Mouse (Mus musculus): ENCODE data around the gene Akr1c18.
"Not testable (repeated sequence)": the region's sequence is repeated elsewhere in the genome, so short reads cannot be mapped to it uniquely, and the experiment has no call there.

Akr1c18 gene

DNA sequence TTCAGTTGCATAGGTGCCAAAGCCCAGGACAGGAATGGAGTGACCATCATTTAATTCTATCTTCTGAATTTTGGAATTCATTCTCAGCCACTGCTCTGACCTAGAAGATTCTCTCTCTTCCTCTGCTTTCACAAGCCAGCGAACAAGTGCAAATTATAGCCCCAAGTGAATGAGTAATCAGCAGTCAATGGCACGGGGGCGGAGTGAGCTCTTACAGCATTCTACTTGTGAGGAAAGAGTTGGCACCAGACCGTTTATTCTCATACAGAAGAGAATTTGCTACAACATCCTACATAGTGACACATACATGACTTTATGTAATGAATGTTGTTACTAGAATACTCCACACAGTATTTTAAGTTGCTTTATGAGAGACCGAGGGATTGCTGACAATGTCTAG lies at the start of gene Akr1c18:
Akr1c18 (minus strand) TSS at position 137 of the 400 bp plus-strand sequence.
- no peak for DNase-seq

DNA sequence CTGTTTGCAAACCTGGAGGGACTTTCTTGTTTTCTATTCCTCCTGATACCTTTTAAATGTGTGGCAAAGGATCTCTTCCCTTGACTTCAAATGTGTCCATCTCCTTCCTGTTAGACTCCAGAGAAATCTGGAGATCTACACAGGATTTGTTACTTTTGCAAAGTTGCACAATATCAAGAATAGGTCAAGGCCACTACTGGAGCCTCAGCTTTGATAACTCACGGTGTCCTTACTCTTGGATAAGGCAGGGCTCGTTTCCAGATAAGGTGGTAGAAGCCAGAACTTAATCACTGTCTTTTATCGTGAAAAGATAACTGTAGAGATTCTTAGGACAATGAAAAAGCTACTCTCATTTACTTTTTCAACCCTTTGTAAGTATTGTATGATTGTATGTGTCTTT lies 42.1 kb upstream of the Akr1c18 start:
- DNase-seq = no peak

DNA sequence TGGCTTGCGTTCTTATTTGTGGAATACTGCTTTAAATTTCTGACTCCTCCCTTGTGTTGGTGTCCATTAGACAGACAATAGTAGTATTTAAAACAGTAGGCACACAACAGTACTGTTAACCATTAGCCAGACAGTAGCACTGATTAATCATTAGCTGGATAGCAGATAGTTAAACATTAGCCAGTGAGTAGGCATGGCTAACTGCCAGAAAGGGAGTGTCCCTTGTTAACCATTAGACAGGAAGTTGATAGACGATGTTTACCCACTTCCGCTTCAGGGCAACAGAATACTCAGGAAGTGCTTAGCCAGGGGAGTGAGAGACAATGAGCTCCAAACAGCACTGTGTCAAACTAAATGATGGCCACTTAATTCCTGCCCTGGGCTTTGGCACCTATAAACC lies 40.5 kb upstream of the Akr1c18 start, which contains the start of gene Akr1c13:
Akr1c13 (plus strand) TSS at position 247 of the 400 bp plus-strand sequence.
- DNase-seq = no peak

DNA sequence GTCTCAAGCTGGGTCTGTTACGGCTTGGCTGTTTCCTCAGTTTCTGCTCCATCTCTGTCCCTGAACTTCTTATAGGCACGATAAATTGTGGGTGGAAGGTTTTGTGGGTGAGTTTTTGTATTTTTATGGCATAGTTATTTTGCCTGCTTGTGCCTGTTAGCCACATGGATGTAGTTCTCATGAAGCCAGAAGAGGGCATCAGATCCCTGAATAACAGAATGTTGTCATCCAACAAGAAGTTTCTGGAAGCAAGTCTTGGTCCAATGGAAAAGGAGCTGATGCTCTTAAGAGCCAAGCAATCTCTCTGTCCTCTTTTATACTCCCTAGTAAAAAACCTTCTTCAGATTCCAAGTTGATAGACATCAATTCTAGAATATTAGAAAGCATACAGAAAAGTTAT lies 37.7 kb upstream of the Akr1c18 start:
- DNase-seq = no peak

DNA sequence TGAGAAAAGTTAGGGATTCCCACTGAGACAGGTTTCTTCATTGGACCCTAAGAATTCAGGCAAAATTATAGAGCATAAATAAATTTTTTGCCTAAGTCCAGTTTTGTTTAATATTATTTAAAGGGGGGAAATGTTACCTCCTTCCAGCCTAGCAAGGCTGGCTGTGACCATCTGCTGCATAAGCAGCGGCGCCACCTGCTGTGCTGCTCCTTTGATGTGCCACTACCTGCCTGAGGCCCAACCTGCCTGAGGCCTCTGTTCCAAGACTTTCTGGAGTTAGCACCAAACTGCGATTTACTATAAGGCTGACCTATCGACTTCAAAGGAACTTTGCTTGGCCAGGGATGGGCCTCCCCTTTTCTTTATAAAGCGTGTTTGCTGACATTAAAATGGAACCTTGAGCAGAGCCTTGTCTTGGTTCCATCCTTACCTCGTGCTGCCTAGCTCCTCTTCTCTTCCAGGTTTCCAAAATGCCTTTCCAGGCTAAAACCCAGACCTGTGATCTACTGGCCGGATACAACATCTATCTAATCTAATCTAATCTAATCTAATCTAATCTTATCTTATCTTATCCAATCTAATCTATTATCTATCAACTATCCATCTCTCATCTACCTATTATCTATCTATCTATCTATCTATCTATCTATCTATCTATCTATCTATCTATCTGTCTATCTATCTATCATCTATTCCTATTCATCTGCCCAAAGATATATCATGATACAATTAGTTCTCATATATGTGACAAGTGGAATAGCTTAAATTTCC lies 36.4 kb upstream of the Akr1c18 start:
- not testable (repeated sequence) for DNase-seq

DNA sequence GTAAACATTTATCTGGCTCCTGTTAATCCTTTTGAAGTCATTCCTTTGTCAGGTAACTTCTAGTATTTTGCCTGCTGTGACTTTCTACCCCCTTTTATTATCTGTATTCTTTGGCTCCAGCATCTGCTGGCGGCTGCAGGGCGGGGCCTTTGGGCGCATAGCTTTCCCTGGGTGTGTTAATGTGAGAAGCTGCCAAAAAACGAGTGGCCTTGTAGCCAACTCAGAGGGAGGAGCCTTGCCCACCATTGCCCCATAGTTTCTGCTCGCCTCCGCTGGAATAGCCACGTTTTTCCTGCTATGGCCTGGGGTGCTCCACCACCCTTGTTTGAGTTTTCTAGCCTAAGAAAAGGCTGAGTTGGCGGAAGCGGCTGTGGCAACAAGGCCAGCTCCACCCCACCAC lies 32.7 kb upstream of the Akr1c18 start:
- DNase-seq = no peak

DNA sequence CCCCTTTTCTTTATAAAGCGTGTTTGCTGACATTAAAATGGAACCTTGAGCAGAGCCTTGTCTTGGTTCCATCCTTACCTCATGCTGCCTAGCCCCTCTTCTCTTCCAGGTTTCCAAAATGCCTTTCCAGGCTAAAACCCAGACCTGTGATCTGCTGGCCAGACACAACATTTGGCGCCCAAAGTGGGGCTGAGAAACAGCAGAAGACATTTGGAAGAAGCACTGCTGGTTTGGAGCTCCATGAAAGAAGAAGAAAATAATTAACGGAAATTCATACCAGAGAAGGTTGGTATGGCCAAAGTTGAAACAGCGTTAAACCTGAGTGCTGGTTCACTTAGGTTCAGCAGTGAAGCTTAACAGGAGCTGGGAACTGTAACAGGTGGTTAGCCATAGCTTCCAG lies 30.9 kb upstream of the Akr1c18 start:
- not testable (repeated sequence) for DNase-seq

DNA sequence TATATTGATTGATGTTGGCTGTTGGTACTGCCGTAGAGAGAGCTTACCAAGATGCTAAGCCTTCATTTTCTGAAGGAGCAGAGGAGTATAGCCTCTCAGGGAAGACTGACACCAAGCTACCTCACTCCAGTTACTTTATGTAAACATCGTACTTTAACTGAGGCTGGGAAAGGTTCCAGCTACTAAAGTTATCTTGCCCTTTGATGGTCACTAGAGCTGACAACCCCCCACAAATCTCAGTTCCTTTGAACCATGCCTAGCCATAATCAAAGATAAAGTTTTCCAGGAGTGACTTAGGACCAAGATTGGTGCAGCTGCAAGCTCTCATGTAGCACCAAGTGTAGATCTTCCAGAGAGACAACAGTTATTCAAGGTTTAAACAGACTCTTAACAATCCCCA lies 22.5 kb upstream of the Akr1c18 start:
- DNase-seq = no peak

DNA sequence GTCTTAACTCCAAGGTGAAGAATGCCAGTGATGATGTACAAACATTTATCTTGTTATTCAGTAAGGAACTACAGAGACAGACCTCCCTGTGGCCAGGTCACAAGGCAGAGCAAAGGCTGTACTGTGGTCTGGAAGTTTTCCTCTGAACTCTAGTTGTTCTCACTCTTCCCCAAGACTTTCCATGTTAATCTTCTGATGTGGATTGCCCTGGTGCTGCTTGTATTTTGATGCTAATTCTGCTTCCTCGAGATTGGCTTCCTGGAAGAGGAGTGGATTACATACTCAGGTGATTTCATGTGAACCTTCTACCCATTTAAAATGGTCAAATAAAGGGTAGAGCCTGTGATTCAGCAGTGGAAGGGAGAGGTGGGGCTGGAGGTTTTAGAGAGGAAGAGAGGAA lies 17.6 kb upstream of the Akr1c18 start:
- DNase-seq = no peak

DNA sequence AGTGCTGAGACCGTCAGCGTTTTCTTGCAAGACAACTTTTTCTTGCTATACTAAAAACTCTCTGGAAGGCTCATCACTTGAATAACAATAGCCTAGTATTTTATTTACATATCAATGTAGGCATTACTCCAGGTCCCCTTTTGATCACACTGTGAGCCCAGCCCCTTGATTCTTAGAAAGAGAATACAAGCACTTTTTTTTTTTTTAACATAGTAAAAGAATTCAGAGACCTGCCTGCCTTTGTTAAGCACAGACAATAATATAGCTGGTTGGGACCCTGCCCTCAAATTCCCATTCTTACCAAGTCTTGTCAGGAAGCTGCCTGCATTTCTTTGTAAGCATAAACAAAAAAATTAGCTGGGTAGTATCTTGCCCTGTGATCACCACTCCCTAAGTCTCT lies 4.8 kb upstream of the Akr1c18 start:
- no peak for DNase-seq

DNA sequence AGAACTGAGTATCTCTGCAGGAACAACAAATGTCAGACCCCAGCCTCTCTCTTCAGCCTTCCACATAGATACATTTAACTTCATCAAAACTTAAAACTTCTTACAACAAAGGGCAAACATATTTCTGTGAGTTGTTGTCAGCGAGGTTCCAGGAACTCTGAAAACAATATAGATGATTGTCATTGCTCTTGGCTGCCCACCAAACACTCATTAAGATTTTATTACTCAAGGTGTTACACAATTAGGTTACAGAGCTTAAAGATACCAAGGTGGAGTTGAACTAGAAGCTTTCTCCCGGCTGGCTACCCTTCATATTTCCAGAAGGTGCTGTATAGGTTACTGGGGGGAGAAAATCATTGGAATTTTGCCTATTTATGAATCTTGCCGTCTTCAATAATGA lies 3.1 kb upstream of the Akr1c18 start:
- DNase-seq = no peak

DNA sequence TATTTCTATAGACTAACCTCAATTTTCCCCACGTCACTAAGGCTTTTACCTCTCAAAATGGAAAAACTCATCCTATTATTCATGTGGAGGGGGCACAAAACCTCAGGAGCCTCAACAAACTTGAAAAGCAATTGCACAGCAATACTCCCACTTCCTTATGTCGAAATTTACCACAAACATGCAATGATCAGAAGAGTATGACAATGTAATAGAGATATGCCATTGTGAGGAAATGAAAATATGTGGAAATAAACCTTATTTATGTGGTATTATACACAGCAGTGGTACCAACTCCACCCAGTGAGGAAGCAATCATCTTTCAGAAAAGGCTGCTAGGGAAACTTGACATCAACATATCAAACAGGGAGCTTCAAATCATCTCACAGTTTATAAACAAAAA lies 2.5 kb upstream of the Akr1c18 start:
- no peak for DNase-seq

DNA sequence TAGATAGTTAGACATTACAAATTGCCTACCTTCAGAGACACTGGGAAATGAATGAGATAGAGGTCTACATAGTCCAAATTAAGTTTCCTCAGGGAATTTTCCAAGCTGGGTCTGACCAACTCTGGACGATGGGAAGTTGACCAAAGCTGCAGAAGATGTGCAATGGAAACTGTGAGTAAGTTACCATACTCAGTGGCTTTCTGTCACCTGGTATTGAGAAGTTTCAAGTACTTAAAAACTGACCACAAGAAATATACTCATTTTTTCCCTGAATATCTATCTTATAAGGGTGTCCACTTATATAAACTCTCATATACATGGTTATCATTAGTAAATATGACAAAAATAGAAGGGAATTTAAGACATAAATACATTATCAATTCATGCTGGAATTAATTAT lies 6.2 kb downstream of the Akr1c18 start:
- no peak for DNase-seq

DNA sequence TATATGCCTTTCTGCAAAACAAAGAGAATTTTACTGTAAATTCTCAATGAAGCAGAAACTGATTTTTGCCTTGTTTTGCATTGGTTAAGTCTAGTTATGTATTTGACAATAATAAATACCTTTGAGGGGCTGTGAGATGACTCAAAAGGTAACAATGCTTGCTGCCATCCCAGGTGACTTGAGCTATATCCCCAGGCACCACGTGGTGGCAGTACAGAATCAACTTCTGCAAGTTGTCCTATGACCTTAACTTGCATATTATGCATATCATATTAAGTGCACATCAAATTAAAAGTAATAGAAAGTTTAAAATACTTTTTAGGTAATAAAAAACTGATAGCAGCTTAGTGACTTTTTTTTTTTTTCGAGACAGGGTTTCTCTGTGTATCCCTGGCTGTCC lies 17.4 kb downstream of the Akr1c18 start:
- DNase-seq = no peak

DNA sequence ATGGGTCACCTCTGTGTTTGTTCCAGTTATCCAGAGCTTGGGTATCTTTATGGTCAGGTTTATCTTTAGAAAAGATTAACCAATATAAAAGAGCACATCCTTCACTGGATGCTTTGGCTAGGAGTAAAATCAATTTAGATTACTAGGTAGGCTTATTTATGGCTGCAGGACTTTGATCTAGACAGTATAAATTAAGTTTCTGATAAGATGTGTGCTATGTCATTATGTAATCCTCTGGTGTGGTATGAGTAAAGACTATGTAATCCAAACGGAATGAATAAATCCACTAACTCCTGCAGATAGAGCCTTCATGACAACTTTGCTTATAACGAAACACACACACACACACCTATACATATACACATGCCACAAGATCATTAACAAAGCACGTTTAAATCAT lies 18.7 kb downstream of the Akr1c18 start:
- no peak for DNase-seq

DNA sequence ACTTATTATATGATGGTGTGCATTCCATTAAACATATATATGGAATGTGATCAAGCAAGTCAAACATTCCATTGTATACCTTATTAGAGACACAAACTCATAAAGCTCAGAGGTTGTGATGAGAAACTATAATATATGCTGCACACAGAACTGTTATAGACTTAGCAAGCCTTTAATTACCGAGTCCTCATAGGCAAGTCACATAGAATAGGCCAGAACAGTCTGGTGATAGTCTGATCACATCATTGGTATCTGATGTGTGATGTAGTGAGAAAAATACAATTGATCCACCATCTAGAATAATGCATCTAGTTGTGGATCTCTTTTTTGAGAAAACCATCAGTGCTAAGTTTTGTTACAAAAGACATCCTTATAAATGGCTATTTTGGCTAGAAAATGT lies 19.1 kb downstream of the Akr1c18 start:
- DNase-seq = no peak

DNA sequence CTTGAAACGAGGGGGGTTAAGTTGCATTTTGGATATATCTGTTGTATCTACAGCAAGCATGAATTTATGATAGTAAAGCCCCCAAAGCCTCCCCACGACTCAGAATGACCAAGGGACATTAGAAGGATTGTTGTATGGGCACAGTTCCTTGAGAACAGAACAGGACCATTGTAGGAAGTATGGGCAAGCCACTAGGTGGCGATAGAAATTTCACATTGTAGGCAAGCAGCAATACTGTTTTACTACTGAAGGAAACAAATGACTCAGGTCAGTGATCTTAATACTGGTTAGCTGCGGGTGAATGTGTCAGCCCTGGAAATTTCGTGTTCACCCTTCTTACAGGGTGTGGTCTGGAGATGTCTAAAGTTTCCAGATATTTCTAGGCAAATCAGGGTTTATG lies 21.4 kb downstream of the Akr1c18 start:
- DNase-seq = no peak

DNA sequence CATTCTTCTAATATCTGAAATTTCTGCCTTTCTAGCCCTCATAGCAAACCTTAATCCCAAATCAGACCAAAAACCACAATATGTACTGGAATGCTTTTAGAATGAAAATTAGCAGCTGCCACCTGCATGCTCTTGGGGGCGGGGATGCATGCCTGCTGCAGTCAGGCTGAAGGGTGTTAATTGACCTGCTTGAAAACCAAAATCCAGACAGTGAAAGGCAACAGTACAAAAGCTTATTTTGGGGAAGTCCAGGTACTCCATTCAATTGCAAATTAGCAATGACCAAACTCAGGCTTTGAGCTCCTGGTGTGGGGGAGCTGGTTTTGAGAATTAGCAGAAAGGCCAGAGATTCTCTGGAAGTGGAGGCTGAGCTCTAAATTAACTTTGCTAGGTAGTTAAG lies 24.6 kb downstream of the Akr1c18 start:
- not testable (repeated sequence) for DNase-seq

DNA sequence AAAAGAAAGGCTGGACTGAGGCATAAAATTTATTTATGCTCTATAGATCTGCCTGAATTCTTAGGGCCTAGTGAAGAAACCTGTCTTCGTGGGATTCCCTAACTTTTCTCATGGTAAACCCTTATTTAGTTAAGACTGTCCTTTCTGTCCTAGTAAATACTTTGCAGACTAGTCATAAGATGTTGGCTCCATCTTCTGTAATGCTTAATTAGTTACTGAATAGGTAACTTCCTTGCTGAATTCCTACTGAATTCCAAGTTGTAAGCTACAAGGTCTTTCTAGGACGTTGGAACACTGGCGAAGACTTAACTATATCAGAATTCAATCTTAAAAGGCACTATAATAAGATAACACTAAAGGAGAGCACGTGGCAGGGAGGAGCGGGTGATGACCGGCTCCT lies 26.0 kb downstream of the Akr1c18 start:
- DNase-seq = not testable (repeated sequence)

DNA sequence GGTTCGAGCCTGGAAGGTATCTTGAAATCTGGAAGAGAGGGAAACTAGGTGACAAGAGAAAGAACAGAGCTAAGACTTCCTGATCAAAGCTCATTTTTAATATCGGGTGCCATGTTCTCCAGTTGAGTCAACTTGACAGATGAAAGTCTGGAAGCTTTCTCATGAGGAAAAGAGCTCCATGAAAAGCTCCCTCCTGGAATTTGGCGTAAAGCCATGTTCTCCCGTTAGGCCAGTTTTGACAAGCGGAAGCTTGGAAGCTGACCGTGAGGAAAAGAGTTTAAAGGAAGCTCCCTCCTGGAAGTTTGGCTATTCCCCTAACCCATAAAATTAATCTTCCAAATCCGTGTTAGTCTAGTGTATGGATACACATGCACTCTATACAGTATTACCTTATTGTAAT lies 27.3 kb downstream of the Akr1c18 start:
- DNase-seq = no peak

DNA sequence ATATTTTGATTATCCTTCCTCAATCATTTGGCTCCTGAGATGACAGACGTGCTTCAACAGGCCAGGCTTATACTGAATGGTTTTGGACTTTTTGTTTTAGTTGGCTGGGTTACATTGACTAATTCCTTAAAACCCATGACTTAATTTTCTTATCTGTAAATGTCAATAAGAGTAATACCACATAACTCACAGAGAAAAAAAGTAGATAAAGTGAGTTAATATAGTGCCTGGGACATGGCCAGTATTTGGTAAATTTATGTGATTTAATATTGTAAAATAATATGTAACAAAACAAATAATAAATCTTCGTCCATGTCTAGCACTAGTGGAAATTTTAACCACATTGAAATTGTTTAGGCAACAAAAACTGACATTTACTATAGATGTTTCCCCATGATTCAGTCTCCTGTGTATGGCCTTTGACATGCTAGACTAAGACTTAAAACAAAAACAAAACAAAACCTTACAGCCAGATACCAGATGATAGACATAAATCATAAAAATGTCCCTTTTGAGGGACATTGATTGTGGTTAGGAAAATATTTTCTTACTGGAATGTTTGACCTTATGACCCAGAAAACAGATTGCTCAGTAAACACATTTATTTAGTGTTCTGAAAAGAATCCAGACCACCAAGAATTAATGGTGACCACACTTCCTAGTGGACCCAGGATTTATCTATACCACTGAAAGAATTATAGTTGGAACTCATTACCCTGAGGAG lies 31.1 kb downstream of the Akr1c18 start:
- no peak for DNase-seq

DNA sequence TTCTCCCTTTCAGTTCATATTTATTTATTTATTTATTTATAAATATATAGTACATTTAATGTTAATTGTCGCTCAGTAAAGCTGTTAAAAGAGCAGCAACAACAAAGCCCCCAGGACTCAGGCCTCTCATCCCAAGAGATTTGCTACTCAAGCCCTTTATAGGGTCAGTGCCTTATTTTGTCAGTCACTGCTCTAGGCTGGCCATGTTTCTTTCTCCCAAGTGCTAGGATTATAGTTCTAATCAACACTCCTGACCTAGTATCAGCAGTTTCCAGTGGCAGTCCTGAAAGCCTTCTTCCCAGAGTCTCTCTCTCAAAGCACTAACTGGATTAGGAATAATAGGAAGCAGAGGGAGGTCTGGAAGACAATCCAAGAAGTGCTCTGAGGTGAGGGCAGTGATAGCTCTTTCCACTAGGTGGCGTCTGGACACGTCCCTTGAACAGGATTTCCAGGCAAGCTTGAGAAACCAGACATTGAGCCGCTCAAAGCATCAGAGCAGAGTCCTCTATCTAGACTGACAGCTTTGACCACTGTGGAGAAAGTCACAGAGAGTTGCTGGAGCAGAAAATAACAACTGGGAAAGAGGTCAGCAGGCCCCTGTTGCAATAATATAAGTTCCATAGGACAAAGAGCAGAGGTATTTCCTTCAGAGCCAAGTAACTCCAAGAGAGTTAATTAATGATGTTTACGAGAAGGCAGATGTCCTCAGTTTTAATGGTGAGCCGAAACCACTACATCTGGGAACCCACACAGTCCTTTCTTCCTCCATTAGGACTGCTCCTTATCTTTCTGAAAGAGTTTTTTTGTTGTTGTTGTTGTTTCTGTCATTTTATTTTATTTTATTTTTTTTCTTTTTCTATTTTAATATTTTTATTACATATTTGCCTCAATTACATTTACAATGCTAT lies 39.9 kb downstream of the Akr1c18 start:
- DNase-seq = peak; percentile 16

DNA sequence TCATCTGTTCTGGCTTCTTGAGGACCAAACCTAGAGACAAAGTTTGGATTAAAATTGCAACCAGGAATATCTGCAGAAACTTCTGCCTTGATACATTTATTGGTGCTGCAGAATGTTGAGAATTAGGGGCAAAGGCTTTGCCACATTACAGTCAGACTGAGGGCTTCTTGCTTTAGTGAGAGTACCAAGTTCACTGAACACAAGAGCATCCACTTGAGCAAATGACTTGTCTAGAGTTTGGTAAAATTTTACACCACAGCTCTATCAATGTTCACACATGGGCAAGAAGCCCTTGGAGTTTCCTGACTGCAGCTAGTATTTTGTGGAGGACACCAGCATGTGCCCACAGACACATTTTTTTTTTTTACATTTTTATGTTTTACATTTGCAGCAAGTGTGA lies 47.7 kb downstream of the Akr1c18 start:
- no peak for DNase-seq
